Mouse (Mus musculus) common myeloid progenitor, adult 5-6 weeks (primary cell): Measurements from ENCODE around the gene Nfkb2. TPM values are rescaled to one million over a fixed set of nuclear protein-coding genes. Genes with fewer than 3 reads are reported as not detected.

ENCODE experiments used
- ATAC-seq: replicated peaks from 2 replicates; pipeline ENCODE4 v1.8.0; 2016; ENCODE audit warnings: low read depth, mild to moderate bottlenecking, moderate TSS enrichment, inconsistent platforms; ENCODE audit not compliant: poor library complexity, severe bottlenecking
- total RNA-seq: library from RNA; stranded (forward); fragments of 200-1000, 187-1606 nt; gene quantifications from 2 replicates; pipeline ENCODE4 v1.2.3, GENCODE M21; 2017

Nfkb2 gene
- total RNA-seq, 1 experiment from 2014 or later, result 7.2 TPM

DNA sequence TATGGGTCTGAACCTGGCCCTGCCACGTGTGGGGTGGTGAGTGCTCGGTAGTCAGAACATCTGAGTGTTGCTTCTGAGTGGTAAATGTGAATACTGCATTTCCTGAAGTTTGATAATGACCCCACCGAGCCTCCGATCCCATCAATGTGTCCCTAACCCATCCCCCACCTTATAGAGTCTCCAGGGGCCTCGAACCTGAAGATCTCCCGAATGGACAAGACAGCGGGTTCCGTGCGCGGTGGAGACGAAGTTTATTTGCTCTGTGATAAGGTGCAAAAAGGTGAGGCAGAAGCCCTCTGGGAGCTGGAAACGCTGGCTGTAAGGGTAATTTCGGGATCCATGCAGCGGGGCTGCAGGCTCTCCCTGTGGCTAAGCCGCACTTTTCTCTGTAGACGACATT is 3.7 kb downstream of the Nfkb2 start:
- no peak for ATAC-seq

DNA sequence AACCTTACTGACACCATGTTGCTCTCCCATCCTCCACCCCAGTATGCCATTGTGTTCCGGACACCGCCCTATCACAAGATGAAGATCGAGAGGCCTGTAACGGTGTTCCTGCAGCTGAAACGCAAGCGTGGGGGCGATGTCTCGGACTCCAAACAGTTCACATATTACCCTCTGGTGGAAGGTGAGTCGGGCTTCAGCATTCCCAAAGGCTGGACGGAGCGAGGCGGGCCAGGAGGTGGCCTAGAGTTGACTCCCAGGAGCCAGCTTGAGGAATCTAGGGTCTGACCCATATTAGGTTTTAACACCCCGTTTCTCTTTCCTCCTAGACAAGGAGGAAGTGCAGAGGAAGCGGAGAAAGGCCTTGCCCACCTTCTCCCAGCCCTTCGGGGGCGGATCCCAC is 4.2 kb downstream of the Nfkb2 start:
- no peak for ATAC-seq

DNA sequence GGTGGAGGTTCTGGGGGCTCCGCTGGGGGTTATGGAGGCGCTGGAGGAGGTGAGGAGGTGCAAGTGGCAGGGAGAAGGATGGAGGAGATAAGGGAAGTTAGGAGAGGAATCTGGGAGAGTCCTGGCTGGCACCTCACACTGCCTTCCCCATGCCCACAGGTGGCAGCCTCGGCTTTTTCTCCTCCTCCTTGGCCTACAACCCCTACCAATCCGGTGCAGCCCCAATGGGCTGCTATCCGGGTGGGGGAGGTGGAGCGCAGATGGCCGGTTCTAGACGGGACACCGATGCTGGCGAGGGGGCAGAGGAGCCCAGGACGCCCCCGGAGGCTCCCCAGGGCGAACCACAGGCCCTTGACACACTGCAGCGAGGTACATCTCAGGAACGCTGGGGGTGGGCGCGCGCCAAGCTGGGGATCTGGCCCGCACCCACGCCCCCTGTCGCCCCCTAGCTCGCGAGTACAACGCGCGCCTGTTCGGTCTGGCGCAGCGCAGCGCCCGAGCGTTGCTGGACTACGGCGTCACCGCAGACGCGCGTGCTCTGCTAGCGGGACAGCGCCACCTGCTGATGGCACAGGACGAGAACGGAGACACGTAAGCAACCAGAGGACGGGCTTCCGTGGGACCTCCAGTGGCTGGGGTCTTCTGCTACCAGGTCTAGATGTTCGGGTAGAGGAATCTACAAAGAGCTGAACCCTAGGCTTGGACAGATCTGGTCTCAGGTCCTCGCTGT is 4.8 kb downstream of the Nfkb2 start:
- ATAC-seq, result peak; percentile 41

DNA sequence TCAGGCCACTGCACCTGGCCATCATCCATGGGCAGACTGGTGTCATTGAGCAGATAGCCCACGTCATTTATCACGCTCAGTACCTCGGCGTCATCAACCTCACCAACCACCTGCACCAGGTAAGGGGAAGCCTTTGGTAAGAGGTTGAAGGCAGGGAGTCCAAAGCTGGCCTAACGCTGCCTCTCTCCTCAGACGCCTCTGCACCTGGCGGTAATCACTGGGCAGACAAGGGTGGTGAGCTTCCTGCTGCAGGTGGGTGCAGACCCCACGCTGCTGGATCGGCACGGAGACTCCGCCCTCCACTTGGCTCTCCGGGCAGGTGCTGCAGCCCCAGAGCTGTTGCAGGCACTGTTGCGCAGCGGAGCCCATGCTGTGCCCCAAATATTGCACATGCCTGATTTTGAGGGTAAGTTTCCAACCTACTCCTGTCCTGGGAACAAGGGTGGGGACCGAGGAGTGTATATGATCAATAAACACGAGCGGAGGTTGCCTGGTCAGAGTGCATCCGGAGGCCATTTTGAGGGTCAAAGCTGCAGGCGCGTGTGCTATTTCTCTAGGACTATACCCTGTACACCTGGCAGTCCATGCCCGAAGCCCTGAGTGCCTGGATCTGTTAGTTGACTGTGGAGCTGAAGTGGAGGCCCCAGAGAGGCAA is 5.7 kb downstream of the Nfkb2 start:
- no peak for ATAC-seq

DNA sequence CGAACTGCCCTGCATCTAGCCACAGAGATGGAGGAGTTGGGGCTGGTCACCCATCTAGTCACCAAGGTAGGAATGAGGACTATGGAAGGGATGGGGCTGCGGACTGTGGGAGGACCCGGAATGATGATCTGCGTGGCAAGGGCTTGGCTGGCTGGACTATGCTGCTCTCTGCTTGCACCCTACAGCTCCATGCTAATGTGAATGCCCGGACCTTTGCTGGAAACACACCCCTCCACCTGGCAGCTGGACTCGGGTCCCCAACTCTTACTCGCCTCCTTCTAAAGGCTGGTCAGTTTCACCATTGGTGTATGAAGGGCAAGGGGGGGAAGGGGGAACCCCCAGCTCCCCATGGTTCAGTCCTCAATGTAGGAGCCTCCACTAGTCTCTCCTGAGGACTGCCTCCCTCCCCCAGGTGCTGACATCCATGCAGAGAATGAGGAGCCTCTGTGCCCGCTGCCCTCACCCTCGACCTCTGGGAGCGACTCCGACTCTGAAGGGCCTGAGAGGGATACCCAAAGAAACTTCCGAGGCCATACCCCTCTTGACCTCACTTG is 6.3 kb downstream of the Nfkb2 start:
- no peak for ATAC-seq

GRCm38 (mm10) chr19:46311341-46311740 is 7.2 kb downstream of the Nfkb2 start:
- no peak for ATAC-seq

DNA sequence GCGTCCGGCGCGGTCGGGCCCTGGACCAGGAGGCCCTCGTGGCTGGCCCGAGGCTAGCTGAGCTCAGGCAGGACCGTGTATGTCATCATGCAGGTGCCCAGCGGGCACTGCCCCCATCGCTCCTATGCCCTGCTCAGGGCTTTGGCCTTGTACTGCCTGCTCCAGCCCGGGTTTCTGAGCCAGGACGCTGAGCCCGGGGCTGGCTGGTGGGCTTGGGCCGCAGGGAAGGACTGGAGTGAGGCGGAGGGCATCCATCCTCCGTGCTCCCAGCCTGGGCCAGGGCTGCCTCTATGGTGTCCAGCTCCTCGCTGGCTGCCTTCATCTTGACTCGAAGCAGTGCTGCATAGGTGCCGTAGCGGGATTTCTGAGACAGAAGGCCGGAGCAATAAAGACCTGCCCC is 8.4 kb downstream of the Nfkb2 start:
- no peak for ATAC-seq

GRCm38 (mm10) chr19:46313116-46313515 is 9.0 kb downstream of the Nfkb2 start:
- no peak for ATAC-seq

GRCm38 (mm10) chr19:46313591-46313990 is 9.5 kb downstream of the Nfkb2 start:
- ATAC-seq, result no peak

- no peak for ATAC-seq
Measured at GRCm38 (mm10) chr19:46314151-46314601, 10.1 kb downstream of the Nfkb2 start.

GRCm38 (mm10) chr19:46314872-46315742 is 11.0 kb downstream of the Nfkb2 start:
- ATAC-seq, result peak; percentile 42

GRCm38 (mm10) chr19:46315752-46316610 is 11.9 kb downstream of the Nfkb2 start:
- ATAC-seq, result no peak

- 0 out of 2 replicates have a peak, but pooled peaks have one; percentile 23 for ATAC-seq
Measured at GRCm38 (mm10) chr19:46316846-46317545, 12.9 kb downstream of the Nfkb2 start.

- ATAC-seq, result no peak
Measured at GRCm38 (mm10) chr19:46317546-46317885, 13.4 kb downstream of the Nfkb2 start.

- no peak for ATAC-seq
Measured at GRCm38 (mm10) chr19:46318031-46318471, 13.9 kb downstream of the Nfkb2 start.

DNA sequence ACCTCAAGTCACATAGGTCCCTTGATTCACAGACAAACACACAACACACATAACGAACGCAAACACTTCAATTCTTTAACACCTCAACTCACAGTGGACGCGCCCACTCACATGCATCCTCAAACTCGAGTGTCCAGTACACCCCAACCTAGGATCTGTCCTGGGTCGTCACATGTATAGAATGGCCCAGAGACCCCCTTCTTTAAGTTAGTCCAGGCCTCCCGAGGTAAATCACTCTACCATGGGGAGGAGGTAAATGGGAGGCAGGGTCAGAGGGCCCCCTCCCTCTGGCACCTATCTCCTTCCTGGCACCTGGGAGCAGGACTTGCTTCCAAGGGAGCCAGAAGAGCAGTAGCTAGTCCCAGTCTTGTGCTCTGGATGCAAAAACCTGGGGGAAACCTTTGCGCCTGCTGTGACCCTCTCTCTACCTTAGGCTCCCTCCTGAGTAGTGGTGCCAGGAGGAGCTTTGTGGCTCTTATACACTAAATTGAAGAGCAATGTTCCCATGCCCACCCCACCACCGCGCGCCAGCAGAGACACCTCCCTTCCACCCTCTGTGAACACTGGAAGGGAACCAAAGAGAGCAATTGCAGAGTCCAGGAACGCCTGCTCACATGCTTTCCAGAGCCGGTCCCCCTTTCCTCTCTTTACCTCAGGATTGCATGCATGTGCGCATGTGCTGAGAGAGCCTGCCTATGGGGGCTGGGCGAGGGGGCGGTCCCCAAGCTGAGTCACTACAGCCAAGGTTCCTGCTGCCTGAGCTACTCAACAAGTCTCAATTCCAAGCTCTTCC is 14.7 kb downstream of the Nfkb2 start:
- no peak for ATAC-seq

DNA sequence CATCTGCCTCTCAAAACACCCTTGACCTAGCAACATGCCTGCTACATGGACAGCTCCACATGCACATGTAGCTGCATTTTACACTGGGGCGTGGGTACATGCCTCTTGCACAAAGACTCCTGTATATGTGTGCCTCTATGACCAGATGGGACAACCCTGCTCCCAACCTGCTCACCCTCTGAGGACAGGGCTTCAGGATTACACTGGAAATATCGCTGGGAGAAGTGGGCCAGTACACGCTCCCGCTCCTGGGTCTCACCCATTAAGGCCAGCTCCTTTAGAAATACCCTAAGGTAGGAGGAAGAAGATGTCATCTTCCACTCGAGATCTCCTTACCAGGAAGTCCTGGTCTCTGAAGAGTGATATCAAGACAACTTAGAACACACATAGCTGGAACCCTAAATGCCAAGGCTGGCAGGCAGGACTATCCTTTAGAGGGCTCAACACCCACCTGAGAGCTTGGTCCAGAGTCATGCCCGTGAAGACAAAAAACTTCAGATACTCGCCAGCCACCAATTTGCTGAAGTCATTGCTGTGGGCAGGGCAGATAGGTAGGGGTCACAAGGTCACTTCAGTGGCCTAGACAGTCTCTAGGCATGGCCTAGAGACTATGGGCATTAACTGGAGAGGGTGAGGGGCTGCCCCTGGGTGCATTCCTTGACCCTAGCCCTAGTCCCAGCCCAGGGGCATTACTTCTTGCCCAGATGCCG is 16.1 kb downstream of the Nfkb2 start:
- ATAC-seq, result no peak
